Mouse (Mus musculus) retina, postnatal 1 day (tissue): ENCODE results near the gene Tsku.

Experiments
- DNase-seq: peaks from one replicate; pipeline ENCODE4 v3.0.0-alpha.2; 2012

Tsku gene

DNA sequence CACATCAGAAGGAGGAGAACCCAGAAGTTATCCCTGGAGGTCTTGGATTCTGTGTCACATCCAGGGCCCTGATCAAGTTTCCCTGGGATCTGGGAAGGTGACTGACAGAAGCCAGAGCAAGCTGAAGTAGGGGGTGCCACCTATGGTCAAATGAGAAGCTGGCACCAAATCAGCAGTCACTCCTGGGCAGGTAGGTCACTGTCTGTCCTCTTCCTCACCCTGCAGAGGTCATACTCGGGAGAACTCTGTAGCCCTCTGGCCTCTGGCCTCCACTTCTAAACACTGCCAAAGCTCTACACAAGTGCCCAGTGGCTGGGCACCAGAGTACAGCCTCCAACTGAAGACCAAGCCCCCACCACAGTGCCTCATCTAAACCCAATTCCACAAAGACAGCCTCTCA is 3.1 kb downstream of the Tsku start:
- no peak for DNase-seq

DNA sequence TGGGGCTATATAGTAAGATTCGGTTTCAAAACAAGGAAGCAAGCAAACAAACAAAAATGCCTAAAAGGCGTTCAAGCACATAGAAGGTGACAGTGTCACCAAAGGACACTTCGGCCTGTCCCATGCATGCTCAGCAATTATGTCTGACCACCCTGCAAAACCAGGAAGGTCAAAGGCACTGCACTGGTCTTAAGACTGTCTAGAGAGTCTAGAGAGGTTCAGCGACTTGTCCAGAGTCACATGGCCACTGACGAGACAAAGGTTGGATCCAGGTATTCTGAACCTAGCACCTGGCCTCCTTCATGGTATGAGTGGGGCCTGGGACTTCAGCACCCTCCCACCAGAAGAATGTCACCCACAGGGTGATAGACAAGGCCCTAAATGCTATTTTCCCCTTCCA is 3.8 kb downstream of the Tsku start:
- no peak for DNase-seq

DNA sequence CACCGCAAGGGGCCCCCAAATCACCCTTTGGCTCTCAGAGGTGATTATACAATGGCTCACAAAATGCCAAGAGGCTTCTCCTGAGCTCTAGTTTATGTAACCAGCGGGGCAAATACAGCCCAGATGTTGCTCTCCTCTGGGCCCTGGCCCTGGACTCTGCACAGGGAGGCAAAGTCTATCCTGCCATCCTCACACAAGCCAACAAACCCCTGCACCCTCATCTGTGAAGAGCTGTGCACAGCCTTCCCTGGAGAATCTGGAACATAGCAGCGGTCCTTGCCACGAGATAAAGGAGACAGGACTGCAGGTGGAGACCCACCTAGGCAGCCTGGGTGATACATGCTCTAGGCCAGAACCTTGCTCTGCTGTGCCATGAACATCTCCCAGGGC is 6.2 kb downstream of the Tsku start:
- DNase-seq, result no peak

DNA sequence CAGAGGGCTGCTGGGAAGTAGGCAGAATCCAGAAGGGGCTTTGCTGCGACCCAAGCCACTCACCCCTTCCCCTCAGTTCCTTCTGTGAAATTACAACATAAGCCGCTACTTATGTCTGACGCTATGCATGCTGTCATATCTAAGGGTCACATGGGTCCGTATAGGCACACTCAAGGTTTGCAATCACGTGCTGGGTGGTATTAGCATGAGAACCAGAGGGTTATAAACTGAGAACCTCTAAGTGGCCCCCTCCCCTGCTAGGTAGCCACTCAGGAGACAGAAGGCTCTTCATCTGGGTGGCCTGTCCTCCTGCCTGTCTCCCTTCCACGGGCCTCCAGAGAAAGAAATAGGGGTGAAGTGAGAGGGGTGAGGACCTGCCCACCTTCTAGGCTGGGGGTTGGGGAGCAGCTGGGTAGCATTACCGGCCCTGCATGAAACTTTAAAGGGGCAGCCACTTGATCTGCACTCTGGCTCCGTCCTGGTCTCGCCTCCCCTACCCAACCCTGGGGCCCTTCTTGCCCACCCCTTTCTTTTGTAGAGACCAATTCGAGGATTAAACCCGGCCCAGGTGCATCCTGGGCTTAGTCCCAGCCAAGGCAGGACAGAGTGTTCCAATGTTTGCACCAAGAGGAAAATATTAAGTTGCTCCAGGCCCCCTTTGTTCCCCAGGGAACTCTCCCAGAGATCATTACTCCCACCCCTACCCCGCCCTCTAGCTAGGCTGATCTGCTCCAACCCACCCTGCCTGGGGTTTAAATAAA is 6.8 kb downstream of the Tsku start:
- DNase-seq, result peak; percentile 50

DNA sequence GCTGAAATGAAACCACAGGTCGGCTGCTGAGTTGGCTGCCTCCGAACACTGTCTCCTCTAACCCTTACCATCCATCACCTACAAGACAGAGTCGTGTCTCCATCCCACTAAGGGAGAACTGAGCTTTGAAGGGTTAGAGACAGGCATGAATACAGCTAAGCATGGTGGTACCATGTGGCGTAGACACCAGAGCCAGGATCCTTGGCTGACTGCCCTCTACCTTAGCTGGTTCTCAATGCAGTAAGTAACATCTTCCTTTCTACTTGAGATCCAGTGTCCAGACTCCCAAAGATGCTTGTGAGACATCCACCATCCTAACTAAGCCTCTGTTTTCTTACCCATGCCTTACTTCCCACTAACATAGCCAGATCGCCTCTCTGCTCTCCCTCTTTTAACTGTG is 7.5 kb downstream of the Tsku start:
- no peak for DNase-seq

DNA sequence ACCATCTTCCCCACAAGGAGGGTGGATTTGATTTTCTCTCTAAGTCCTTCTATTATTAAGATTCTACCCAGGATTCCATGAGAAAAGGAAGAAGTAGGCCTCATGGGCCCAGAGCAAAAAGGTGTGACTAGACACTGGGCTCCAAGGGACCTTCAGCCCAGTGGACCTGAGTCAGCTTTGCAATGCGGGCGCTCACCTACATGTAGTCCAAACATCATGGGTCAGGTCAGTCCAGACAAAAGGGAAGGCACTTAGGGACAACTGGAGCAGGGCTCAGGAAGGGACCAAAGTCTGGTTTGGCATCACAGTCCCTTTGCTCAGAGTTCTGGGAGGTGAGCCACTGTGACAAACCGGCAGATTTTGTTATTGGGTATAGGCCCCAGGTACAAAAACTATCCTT is 9.6 kb downstream of the Tsku start:
- no peak for DNase-seq

DNA sequence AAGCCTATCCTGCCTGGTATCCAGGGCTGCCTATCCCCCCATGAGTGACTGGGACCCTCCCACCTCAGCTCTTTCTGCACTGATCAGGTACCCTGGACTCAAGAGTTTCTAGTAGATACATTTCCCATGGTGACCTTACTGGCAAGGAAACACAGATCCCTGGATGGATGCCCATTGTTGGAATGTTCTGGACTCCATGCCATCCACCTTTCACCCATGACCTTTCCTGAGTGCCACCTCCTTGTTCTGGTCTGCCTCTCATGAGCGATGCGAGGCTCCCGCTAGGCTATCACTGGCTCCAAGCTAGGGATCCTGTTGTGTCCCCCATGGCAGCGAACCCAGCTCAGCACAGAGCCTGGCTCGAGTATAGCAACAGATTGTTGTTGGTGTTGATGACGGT is 11.3 kb downstream of the Tsku start:
- DNase-seq, result no peak

DNA sequence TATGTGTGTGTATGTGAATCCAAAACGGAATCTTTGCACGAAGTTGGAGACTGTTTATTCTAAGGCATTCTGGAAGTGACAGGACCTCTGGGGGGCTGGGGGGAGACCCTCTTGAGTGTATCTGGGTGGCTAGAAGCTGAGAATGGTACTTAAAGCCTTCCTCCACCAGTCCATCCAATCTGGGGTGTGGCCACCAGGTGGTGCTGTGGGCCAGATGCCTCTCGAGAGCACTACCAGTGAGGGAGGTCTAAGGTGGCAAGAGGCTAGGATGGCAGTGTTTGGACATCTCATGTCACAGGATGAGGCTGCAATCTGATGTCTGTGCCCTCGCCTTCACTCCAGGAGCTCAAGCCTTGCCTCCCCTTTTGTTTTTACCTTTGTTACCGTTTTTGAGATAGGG is 12.0 kb downstream of the Tsku start:
- peak; percentile 86 for DNase-seq

DNA sequence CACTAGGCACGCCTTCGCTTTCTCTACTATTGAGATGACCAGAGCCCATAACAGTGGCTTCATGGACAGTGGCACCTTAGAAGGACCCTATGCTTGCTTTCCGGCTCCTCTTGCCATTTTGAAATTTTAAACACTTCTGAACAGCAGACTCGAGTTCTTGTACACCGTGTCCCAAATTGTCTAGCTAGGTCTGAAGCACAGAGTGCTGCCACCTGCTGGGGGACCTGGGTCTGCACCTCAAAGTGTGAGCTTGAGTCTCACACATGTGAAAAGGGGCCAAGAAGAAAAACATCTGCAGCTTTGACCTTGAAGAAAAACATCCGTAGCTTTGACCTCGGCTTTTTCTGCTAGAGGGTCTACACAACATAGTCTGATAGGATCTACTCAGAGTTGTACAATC is 13.1 kb downstream of the Tsku start:
- DNase-seq, result peak; percentile 69

DNA sequence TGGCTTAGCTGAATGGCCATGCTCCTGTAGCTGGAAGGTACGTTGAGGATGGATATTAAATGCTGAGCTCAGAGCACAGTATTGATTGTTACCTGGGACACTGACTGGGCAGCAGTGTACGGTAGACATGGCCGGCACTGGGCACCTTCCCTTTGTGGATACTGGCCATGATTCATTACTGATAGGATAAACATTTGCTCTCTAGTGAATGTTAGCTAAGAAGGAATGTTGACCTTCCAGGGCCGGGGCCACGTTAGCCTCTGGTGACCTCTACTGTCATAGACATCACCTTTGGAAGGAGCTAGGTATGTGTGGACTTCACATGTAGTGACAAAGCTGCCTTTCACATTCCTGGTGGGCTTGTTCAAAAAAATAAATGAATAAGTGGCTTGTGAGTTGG is 13.7 kb downstream of the Tsku start:
- DNase-seq, result no peak

DNA sequence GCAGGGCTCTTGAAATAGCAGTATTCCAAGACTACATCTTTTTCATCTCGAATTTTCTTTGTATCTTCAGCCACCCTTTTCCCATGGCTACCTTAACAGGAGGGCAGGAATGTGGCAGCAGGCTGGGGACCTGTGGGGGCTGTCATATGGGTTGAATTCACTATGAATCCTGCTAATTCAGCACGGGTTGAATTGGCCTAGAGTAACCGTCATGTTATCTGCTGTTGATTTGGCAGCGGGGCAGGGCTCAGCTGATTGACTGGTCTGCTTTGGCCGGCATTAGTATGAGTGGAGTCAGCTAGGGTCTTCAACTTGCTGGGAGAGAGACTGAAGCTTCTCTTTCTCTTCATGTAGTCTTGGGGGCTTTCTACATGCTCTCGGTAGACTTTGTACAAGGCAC is 16.1 kb downstream of the Tsku start:
- no peak for DNase-seq

DNA sequence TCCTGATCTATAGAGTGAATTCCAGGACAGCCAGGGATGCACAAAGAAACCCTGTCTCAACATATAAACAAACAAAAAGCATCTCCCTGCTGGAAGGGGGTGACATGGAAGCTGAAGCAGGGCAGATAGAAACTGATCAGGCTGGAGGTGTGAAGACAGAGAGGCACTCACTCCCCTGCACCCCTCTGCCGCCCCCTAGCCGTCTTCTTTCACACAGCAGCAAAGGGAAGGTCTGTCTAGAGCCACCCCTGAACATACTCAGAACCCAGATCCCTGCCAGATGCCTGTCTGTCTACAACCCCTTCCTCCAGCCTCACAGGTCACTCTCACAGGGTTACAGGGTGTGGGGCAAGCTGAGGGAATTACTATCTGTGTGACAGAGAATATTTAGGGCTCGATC is 16.8 kb downstream of the Tsku start:
- peak; percentile 40 for DNase-seq

DNA sequence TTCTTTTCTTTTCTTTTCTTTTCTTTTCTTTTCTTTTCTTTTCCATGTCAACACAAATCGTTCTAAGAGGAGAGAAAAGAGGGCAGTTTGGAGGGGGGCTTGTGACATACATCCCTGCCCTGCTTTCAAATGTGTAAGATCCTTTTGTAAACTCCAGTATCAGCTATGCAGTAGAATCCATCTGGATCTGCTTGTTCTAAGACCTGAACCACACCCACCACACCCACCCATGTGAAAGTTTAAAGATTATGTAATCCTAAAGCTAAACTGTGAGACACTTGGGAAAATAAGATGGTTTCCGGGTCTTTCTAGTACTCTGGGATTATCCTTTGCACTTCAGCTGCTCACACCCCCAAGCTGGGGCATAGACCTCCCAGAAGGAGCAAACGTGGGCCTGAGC is 18.9 kb downstream of the Tsku start:
- DNase-seq, result no peak

DNA sequence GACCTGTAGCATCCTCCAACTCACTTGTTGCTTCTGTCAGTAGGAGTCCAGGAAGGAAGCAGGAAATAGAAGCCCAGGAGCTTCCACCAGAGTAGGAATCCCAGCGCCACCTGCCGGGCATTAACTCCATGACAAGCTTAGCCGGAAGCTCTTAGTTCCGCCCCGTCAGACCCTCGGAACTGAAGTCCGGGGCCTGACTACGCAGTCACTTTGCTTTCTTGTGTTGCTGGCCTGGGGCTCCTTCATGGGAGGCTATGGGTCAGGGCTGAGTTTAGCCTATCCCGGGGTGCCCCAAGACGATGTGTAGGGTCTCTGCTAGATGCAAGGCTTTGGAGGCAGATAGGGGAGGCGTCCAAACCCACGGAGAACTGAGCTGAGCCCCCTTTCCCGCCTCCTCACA is 19.7 kb downstream of the Tsku start:
- DNase-seq, result peak; percentile 92

DNA sequence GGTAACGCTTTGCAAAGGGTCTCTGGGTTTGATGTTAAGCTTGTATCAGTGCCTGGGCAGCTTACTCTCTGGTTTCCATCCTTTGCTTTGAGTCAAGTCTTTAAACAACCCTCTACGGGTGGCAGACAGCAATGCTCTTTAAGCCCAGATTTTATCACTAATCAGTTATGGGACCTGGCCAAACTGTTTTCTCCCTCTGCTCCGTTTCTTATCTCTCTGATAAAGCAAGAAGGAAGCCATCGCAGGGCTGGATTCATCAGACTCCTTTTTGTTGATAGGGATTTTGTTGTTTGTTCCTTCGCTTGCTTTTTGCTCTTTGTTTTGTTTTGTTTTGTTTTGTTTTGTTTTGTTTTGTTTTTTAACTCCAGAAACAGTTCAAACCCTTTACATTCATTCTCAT is 20.8 kb downstream of the Tsku start:
- DNase-seq, result no peak

DNA sequence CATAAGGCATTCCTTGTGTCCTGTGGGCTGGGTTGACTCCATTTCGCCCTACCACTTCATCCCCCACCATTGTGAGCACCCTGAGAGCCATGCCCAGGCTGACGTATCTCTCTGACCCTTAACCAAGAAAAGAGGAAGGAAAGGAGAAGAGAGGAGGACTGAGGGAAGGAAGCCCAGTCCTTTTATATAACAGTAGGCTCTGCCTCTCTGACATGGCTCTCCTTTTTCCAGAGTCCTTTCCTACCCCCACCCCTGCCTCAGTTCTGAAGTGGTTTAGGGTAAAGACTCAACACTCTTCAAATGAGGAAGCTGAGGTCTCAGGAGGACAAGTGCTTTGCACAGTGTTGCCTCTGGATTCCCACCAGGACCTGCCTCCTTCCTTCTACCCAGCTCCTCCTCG is 27.1 kb downstream of the Tsku start:
- DNase-seq, result no peak

DNA sequence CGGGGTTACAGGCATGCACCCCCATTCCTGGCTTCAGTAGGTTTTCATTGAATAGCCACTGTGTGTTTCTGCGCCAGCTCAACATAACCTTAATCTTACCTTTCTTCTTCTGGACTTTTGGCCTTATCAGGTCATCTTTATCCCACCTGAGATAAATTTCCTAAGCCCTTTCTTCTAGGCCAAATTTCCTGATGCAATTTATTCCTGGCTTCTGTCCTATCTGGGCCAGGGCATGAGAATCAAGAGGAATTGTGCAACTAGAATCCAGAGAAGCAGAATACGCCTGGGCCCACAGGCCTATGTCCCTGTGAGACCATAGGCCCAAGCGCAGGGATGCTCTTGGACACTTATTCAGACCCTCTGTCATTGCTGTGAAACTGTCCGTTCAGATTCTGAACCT is 27.6 kb downstream of the Tsku start:
- no peak for DNase-seq

DNA sequence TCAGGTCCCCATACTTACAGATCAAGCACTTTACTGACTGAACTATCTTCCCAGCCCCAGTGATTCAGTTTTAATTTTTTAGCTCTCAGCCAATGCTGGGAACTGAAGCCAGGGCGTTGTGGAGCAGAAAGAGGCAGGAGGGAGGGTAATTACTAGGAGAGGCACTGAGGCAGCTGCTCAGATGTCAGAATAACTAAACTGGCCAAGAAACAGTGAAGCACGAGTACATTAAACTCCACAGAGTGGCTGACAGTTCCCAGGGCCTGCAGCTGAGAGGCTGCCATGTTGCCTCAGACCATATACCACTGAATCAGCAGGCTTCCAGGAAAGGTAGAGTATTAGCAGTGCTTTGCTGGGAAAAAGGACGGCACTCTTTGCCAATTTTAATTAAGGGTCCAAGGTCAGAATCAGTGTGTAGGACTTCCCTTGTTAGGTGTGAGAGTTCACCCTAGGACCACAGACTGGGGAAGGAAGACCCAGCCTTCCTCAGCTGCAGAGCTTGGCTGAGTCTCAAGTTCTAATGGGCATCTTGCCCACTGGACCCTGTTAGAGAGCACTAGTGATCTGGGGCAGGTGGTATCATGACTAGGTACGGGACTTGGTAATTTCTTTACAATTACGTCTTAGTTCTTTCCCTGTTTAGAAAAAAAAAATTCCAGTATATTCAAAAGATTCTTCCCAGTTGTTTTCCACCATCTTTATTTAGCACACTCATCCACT is 28.3 kb downstream of the Tsku start:
- no peak for DNase-seq

DNA sequence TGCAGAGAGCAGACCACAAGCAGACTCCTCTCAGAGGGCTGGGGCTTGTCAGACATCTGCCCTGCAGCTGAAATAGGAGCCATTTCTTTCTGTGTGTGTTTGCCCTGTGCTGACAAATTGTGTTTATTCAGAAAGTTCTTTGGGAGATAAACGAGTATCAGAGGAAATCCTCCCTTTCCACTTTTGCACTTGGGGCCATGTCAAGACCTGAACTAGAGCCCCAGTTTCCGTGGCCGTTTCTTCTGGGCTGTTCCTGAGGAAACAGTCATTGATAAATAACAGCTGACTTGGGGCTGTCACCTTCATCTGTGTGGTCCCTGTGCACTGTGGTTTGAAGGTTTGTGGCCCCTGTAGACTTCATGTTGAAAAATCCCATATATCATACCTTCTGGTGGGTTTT is 29.2 kb downstream of the Tsku start:
- DNase-seq, result no peak

DNA sequence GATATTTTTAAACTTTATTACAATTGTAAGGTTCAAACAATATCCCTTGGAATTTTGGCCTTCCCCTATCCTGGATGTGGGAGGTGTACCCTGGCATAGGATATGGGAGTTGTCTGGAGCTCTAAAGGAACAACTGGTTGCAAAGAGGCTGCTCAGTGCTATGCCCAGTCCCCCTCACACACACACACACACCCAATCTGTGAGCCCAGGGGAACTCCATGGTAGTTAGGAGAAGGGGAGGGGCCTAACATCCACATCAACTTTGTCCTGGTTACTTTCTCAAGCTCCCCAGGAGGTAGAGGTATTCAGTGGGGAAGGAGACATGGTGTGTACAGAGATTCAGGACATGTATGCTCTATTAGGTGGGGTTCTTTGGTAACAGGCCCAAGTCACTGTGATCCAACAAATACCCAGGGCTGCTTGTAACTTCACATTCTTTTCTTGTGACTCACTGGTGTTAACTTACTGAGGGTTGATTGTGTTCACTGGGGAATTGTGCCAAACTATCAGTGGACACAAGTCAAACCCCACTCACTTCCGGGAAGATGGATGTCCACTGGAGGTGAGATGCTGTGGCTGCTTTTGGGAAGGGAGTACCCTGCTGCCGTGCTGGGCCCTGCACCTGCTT is 30.6 kb downstream of the Tsku start:
- DNase-seq, result no peak

DNA sequence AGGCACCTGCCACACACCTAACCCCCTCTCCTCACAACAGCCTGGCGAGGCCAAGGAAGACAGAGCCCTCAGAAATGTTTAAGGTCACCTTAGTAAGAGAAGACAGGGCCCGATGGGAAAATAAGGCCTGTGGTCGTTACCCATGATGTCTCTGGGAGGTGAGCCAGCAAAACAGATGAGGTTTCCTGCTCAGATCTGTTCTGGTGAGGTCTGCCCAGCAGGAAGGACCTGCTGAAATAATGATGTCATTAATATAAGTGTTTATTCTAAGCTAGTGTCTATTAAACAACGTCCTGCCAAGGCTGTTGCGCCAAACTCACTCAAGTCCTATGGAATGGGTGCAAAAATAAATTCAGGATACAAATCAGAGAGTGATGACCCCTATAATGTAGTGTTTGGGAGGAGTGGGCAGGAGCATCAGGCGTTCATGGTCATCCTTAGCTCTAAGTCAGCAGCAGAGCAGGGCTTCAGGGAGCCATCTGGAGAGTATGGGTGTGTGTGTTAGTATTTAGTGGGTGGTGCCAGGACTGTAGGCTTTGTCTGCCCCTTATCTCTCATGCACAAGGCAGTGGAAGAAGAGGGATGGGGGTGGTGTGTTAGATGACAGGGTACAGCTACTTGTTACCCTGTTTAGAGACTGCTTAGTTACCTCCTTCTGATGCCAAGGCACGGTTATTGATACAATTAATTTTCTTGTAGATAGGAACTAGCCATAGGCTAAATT is 31.3 kb downstream of the Tsku start:
- no peak for DNase-seq

DNA sequence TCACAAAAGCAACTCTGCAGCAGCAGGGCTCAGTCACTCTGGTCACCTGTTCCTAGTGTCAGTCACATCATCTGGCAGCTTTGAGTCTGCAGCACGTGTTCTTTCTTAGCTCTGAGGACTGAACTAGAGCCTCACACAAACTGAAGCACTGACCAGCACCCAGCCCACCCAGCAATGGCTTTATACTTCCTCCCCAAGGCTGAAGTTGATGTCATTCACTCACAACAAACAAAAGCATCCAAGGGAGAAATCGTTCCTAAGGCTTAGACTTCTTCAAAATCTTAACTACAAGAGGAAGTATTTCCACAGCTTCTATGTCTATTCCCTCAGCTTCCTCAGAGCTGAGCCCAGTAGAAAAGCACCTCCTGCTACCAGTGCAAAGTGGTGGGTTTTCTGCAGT is 32.8 kb downstream of the Tsku start:
- DNase-seq, result no peak

DNA sequence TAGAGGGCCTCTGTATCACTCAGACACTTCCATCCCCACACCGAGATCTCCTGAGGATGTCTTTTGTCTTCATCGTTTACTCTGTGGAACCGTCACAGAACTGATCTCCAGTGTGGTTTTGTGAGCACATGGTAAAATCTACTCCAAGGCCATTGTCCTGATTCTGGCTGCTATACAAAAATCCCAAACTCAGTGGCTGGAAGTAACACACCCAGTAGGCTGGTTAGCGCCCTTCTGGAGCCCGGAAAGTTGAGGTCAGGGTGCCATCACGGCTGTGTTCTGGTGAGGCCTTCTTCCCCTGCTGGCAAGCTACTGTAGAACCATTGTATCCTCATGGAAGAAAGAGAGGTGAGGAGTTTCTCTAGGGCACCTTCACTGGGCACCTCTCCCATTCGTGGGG is 35.1 kb downstream of the Tsku start:
- DNase-seq, result no peak

DNA sequence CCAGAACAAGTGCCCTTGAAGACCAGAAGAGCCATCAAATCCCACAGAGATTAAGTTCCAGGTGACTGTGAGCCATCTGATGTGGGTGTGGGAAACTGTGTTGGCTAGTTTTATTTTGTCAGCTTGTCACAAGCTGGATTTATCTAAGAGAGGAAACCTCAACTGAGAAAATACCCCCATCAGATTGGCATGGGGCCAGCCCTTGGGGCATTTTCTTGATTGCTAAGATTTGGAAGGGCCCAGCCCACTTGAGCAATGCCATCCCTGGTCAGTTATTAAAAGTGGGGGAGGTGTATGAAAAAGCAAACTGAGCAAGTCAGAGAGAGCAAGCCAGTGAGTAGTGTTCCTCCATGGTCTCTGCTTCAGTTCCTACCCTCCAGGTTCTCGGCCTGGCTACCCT is 36.9 kb downstream of the Tsku start:
- no peak for DNase-seq
